9 mouse cellular contexts compared by ENCODE assay signal in genomic region chr7:82260210-82260609, GRCm38 (mm10).
DNase-seq lines count a peak whose midpoint lies in the region; ATAC-seq and TF ChIP-seq lines count a peak whose summit lies in the region.
"Had no signal": no experiment of that assay in that cellular context is flagged by ENCODE, and none has a peak within 500 bp of the region (broad histone marks: within the 10 kb centered on the region; RNA-seq: fewer than 3 reads in every experiment).

No protein-coding gene starts in this region.

- H3K4me3 ChIP-seq in kidney, embryonic 16.5 days (ENCODE audit: low read length), result no peak overlapping the region
- H3K4me3 ChIP-seq in G1E (ENCODE audit: low read depth, low read length), result no peak overlapping the region

- H3K4me1 ChIP-seq in kidney, embryonic 16.5 days (ENCODE audit: insufficient read depth, low read length), result no peaks in the 10 kb centered on the region
- no peaks in the 10 kb centered on the region for H3K4me1 ChIP-seq in G1E (ENCODE audit: insufficient read depth, low read depth, low read length)

- no peak overlapping the region for H3K27ac ChIP-seq in kidney, embryonic 16.5 days (ENCODE audit: low read length)
- H3K27ac ChIP-seq: macrophage had no signal

- peak; percentile 10; the same call in 1 of the 2 replicates for TF ChIP-seq CTCF in G1E (IDR thresholded peaks at IDR 0.05; ENCODE audit: low read depth, low read length)

- no peak overlapping the region for H3K9ac ChIP-seq in kidney, embryonic 16.5 days (replicated peaks; ENCODE audit: low read length)

- no peak overlapping the region for H3K4me2 ChIP-seq in kidney, embryonic 16.5 days (replicated peaks; ENCODE audit: low read depth, low read length)

- H3K36me3 ChIP-seq in kidney, embryonic 16.5 days (ENCODE audit: insufficient read depth, low read length), result no peaks in the 10 kb centered on the region
- no peaks in the 10 kb centered on the region for H3K36me3 ChIP-seq in G1E (replicated peaks)
- no peaks in the 10 kb centered on the region for H3K36me3 ChIP-seq in splenic B cell, adult 2 months (ENCODE audit: control insufficient read depth, insufficient read depth, low read length, poor library complexity, severe bottlenecking)

- peak; percentile 44 for DNase-seq in kidney, adult 9 months
- peak; percentile 26 for DNase-seq in CD4-positive helper T cell, adult 2 months (ENCODE audit: low read depth, low spot score)
- DNase-seq in G1E (ENCODE audit: low spot score), result no peak
- peak; percentile 41 for DNase-seq in layer of hippocampus, adult 9-11 months
- peak; percentile 28 for DNase-seq in splenic B cell, adult 2 months (ENCODE audit: low read depth, low spot score)
- no peak for DNase-seq in yolk sac, embryonic 10.5 days (ENCODE audit: low spot score)

- no peak for ATAC-seq in kidney, embryonic 16.5 days (ENCODE audit: low FRiP score, low TSS enrichment)
- no peak for ATAC-seq in G1E (ENCODE audit: extremely low read depth, insufficient number of reproducible peaks, low FRiP score, poor library complexity, severe bottlenecking)
- ATAC-seq in common myeloid progenitor, adult 5-6 weeks (replicated peaks; ENCODE audit: low read depth, poor library complexity, severe bottlenecking), result peak; percentile 79; the same call in 1 of the 2 replicates

- H3K9me3 ChIP-seq in kidney, embryonic 16.5 days (ENCODE audit: low read length), result no peaks in the 10 kb centered on the region
- H3K9me3 ChIP-seq in G1E (replicated peaks), result peaks cover 50% of the 10 kb centered on the region

- WGBS in kidney, embryonic 16.5 days, result 72% methylated on average over 6 of the region's 6 CpGs

- no peaks in the 10 kb centered on the region for H3K27me3 ChIP-seq in kidney, embryonic 16.5 days (ENCODE audit: insufficient read depth, low read length)
- no peaks in the 10 kb centered on the region for H3K27me3 ChIP-seq in G1E (ENCODE audit: insufficient read depth, low read length)
- no peaks in the 10 kb centered on the region for H3K27me3 ChIP-seq in splenic B cell, adult 2 months (ENCODE audit: control insufficient read depth, insufficient read depth, low read length, poor library complexity, severe bottlenecking)

Comparison
In these comparisons a context has a peak if more than half of its experiments do, and no peak if none do; other contexts are left out.
1. DNase-seq: peak in kidney, adult 9 months (single experiment), CD4-positive helper T cell, adult 2 months (single experiment), layer of hippocampus, adult 9-11 months (single experiment) and splenic B cell, adult 2 months (single experiment); none in G1E (single experiment) and yolk sac, embryonic 10.5 days (single experiment).